Mouse (Mus musculus) B cell, adult 62 days (primary cell): ENCODE results near the gene Ascc3. TPM values are rescaled to one million over a fixed set of nuclear protein-coding genes. Genes with fewer than 3 reads are reported as not detected.

ENCODE experiments used
- total RNA-seq: library from RNA; stranded (reverse); gene quantifications from 4 replicates; pipeline ENCODE4 v1.2.4, GENCODE M21; 2023

Gene Ascc3
- total RNA-seq, result 66.5 to 80.8 TPM (median 71.7 TPM) in 4 replicates

GRCm38 (mm10) chr10:50592355-50593293 is at the start of gene Ascc3:
TSS of gene Ascc3 (plus strand) at chr10:50592669.

DNA sequence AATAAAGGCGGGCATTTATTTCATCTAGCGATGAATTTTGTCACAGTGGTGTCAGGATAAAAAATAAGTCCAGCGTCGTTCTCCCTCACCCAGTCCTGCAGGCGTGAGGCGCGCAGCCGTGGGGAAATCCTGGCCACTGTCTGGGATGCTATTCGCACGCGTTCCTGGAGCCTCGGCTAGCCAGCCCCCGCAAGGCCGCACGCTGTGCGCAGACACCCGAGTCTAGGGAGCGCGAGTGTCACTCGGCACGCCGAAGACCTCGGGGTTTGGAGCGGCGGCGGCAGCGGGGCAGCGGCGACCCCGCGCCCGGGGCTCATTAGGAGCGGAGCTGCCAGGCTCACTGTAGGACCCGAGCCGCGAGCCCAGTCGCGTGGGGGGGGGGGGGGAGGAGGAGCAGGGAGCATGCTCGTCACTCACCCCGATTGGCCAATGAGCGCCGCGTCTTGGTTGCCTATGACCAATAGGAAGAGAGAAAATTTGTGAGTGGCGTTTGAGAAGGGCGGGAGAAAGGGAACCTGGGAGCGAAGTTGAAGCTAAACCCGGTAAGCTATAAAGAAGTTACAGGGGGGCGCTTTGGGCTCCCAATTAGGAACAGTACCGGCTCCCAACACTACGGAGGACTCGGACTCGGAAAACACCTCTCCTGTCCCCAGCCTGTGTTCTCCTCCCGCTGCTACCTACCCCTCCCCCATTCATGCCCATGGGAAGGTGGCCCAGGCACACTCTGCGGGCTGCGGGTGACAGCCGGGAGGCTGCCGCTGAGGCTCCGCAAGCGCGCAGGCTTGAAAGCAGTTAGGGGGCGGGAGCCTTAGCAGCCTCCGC is 301.9 kb downstream of the Ascc3 start, which contains the start of gene Sim1:
TSS of gene Sim1 (plus strand) at position 585 of the 822 bp plus-strand sequence.

